Mouse (Mus musculus): Measurements from ENCODE around the gene Aamp. TPM values are rescaled to one million over a fixed set of nuclear protein-coding genes. Genes with fewer than 3 reads are reported as not detected.

The Aamp gene
- polyA plus RNA-seq, 1 experiment, result 201 TPM

DNA sequence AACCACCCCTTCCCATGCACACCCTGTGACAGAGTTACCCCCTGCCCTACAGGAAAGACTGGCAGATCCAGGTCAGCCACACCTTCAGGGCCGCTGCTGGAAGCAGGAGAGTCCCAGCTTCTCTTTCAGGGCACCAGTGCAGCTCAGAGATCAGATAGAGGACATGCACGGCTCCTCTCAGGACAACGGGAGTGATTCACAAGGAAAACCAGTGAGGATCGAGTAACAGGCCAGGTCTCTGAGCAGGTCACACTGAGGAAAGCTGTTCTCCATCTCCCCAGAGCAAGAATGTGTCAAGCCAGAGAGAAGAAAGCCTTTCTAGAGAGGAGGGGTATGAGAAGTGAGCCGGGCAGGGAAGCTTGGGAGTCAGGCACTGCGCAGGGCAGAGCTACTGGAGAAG is 11.9 kb upstream of the Aamp start:
- WGBS, result 93% methylated on average over 6 of the region's 6 CpGs
- no peak for DNase-seq
- Histone ChIP-seq H3K27ac (ENCODE audit: control insufficient read depth, insufficient read depth, low read length) (no peak overlapping the region), H3K36me3 (ENCODE audit: control insufficient read depth, insufficient read depth, low read length) (no peaks in the 10 kb centered on the region), H3K4me3 (ENCODE audit: control insufficient read depth, insufficient read depth, low read length) (no peak overlapping the region), H3K4me1 (replicated peaks; ENCODE audit: control insufficient read depth, insufficient read depth, low read length) (0 out of 2 replicates have a peak, but pooled peaks cover 8% of the 10 kb centered on the region), H3K27me3 (ENCODE audit: control insufficient read depth, insufficient read depth, low read length) (no peaks in the 10 kb centered on the region)
- TF ChIP-seq CTCF (IDR thresholded peaks at IDR 0.05; ENCODE audit: borderline replicate concordance, control insufficient read depth, extremely low read depth, insufficient read depth, low read length, poor library complexity) (no peak), POLR2A (IDR thresholded peaks at IDR 0.05; ENCODE audit: control insufficient read depth, extremely low read depth, insufficient read depth, low read length, poor library complexity) (no peak)

DNA sequence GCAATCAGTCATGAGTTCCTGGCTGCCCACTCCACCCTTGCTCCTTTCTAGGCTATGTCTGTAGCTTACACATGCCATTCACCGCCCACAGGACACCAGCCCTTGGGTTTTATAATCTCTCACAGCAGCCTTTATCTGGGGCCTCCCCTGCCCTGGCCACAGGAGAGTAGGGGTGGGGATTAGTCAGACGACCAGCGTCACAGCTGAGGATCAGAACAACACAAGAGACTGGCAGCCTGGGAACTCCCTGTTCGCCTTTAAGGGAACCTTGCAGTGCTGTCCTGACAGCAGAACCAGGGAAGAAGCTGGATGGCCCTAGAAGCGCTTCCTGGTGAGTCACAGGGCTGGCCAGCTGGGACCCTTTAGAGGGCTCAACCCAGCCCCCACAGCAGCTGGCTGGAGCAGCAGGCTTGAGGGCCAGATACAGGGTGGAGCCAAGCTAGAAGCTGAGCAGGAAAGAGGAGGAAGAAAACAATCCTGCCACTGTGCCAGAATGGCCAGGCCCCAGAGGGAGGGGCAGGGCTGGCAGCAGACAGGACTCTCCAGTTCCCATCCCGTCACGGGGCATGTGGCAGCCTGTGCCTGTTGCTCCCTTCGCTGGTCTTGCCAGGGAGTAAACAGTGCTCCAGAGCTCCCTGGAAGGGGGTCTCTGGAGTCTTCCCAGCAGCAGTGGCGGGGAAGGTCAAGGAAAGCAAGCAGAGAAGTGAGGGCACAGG is 11.1 kb upstream of the Aamp start:
- H3K27ac ChIP-seq (ENCODE audit: control insufficient read depth, insufficient read depth, low read length), result no peak overlapping the region; the same call in 1 of the 2 replicates
- DNase-seq, result no peak
- 77% methylated on average over 9 of the region's 9 CpGs for WGBS
- no peaks in the 10 kb centered on the region for H3K36me3 ChIP-seq (ENCODE audit: control insufficient read depth, insufficient read depth, low read length)
- H3K4me1 ChIP-seq (replicated peaks; ENCODE audit: control insufficient read depth, insufficient read depth, low read length), result 0 out of 2 replicates have a peak, but pooled peaks cover 8% of the 10 kb centered on the region
- no peaks in the 10 kb centered on the region for H3K27me3 ChIP-seq (ENCODE audit: control insufficient read depth, insufficient read depth, low read length)
- no peak overlapping the region for H3K4me3 ChIP-seq (ENCODE audit: control insufficient read depth, insufficient read depth, low read length)
- TF ChIP-seq POLR2A (IDR thresholded peaks at IDR 0.05; ENCODE audit: control insufficient read depth, extremely low read depth, insufficient read depth, low read length, poor library complexity) (no peak), CTCF (IDR thresholded peaks at IDR 0.05; ENCODE audit: borderline replicate concordance, control insufficient read depth, extremely low read depth, insufficient read depth, low read length, poor library complexity) (no peak)

DNA sequence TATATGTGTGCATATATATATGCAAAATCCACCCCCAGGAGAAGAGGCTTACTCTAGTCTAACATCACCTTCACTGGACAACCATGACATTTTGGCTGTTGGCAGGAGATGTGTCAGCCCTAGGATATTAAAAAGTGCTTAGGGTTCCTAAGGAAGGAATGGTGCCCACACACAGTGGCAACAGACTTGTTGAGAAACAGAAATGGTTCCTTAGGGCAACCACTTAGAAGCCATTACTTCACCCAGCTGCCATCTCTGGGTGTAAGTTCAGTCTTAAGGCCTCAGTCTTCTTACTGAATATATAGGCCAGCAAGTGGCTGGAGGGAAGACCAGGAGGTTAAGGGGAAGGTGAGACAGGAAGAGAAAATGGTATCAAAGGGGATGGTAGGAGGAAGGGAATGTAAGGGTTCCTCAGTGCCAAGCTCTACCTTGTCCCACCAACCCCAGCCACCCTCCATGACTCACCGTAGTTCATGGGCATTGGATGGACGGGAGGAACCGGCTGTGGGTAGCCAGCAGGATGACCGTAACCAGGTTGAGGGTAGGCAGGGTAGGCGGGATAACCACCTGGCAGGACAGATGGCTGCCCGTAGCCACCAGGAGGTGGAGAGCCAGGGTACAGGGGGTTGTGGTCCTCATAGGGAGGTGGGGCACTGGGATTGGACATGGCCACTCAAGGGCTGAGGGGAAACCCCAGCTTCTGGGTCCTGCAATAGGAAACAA is 10.4 kb upstream of the Aamp start:
- 94% methylated on average over 6 of the region's 6 CpGs for WGBS
- H3K4me1 ChIP-seq (replicated peaks; ENCODE audit: control insufficient read depth, insufficient read depth, low read length), result 0 out of 2 replicates have a peak, but pooled peaks cover 8% of the 10 kb centered on the region
- DNase-seq, result no peak

DNA sequence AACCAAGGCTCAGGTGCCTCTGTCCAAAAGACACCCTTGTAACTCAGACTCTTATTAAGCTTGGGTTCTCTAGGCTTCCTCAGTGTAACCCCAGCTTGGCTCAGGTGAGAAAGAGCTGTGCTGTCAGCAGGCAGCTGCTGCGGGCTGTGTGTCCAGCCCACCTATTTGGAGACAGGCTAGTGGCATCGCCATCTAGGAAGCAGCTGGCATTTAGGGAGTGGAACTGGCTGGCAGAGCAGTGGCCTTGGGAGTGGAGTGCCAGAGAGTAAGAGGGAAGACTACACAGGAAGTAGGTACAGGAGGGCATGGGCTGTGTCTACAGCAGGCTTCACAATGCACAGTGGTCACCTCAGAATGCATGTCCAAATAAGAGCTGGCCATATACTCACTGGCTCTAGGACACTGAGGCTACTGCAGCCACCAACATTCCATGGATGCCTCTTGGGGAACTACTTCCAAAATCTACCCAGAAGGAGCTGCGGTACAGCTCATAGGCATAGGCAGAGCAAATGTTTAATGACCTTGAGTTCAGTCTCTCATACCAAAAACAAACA is 9.6 kb upstream of the Aamp start:
- H3K4me3 ChIP-seq (ENCODE audit: control insufficient read depth, insufficient read depth, low read length), result no peak overlapping the region
- H3K36me3 ChIP-seq (ENCODE audit: control insufficient read depth, insufficient read depth, low read length), result no peaks in the 10 kb centered on the region
- 0 out of 2 replicates have a peak, but pooled peaks cover 4% of the 10 kb centered on the region for H3K4me1 ChIP-seq (replicated peaks; ENCODE audit: control insufficient read depth, insufficient read depth, low read length)
- no peak for TF ChIP-seq CTCF (IDR thresholded peaks at IDR 0.05; ENCODE audit: borderline replicate concordance, control insufficient read depth, extremely low read depth, insufficient read depth, low read length, poor library complexity)
- TF ChIP-seq POLR2A (IDR thresholded peaks at IDR 0.05; ENCODE audit: control insufficient read depth, extremely low read depth, insufficient read depth, low read length, poor library complexity), result no peak
- WGBS, result 98% methylated on average over 3 of the region's 3 CpGs
- no peak overlapping the region for H3K27ac ChIP-seq (ENCODE audit: control insufficient read depth, insufficient read depth, low read length)
- no peak for DNase-seq
- no peaks in the 10 kb centered on the region for H3K27me3 ChIP-seq (ENCODE audit: control insufficient read depth, insufficient read depth, low read length)

More for the DNA sequence above, 10.4 kb upstream of the Aamp start:
- Histone ChIP-seq H3K27me3 (ENCODE audit: control insufficient read depth, insufficient read depth, low read length) (no peaks in the 10 kb centered on the region), H3K27ac (ENCODE audit: control insufficient read depth, insufficient read depth, low read length) (no peak overlapping the region), H3K4me3 (ENCODE audit: control insufficient read depth, insufficient read depth, low read length) (no peak overlapping the region), H3K36me3 (ENCODE audit: control insufficient read depth, insufficient read depth, low read length) (no peaks in the 10 kb centered on the region)
- TF ChIP-seq POLR2A (IDR thresholded peaks at IDR 0.05; ENCODE audit: control insufficient read depth, extremely low read depth, insufficient read depth, low read length, poor library complexity), result no peak
- TF ChIP-seq CTCF (IDR thresholded peaks at IDR 0.05; ENCODE audit: borderline replicate concordance, control insufficient read depth, extremely low read depth, insufficient read depth, low read length, poor library complexity), result no peak

DNA sequence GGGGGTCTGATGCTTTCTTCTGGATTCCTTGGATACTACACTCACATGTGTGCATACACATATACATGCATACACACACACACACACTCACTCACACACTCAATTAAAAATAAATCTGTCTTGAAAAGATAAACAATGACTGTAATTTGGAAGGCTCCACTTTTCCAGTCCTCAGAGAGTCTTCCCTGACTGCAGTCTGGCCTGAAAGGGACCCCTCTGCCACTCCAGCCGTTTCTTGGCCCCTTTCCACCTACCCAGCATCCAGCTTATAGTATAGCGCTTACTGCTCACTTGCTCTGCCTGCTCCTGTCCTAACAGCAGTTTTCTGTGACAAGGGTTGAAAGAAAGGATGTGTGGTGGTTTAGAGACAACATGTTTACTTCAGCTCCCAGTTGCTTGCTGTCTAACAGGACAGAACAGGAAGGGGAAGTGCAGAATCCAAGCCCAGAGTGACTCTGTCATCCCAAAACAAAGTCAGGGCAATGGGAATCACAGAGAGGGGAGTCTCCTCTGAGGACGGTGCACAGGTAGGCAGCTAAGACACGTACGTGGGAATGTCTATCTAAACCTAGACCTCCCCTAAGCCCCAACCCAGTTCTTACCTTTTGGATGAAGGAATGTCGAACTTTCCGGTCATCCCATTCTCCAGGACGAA is 8.9 kb upstream of the Aamp start:
- no peak overlapping the region for H3K4me3 ChIP-seq (ENCODE audit: control insufficient read depth, insufficient read depth, low read length)
- 94% methylated on average over 8 of the region's 8 CpGs for WGBS
- H3K27ac ChIP-seq (ENCODE audit: control insufficient read depth, insufficient read depth, low read length), result no peak overlapping the region
- no peak for DNase-seq
- no peak for TF ChIP-seq CTCF (IDR thresholded peaks at IDR 0.05; ENCODE audit: borderline replicate concordance, control insufficient read depth, extremely low read depth, insufficient read depth, low read length, poor library complexity)
- no peak for TF ChIP-seq POLR2A (IDR thresholded peaks at IDR 0.05; ENCODE audit: control insufficient read depth, extremely low read depth, insufficient read depth, low read length, poor library complexity)
- H3K4me1 ChIP-seq (replicated peaks; ENCODE audit: control insufficient read depth, insufficient read depth, low read length), result 0 out of 2 replicates have a peak, but pooled peaks cover 4% of the 10 kb centered on the region
- no peaks in the 10 kb centered on the region for H3K36me3 ChIP-seq (ENCODE audit: control insufficient read depth, insufficient read depth, low read length)
- no peaks in the 10 kb centered on the region for H3K27me3 ChIP-seq (ENCODE audit: control insufficient read depth, insufficient read depth, low read length)

Data from thymus, adult 2 months (tissue).